In the genomic region with DNA sequence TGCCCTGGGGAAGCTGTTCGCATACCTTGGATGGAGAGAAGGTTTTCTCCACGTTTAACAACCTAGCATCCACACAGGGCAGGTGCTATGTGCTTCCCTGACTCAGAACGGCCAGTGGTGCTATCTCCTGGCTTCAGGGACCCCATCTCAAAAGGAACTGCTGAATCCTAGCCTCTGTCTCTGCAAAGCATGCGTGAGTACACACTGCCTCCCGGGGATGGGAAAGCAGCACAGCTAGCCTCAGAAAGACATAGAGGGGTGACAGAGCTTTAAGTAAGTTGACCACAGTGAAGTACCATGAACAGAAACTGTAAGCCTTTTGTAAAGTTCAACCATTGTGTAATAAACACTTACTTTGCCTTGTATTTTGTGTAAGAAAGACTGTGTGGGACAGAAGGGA, we compare ENCODE assay signal across 11 mouse cellular contexts. TPM values are rescaled to one million over a fixed set of nuclear protein-coding genes. Genes with fewer than 3 reads are reported as not detected.
DNase-seq lines count a peak whose midpoint lies in the region; ATAC-seq and TF ChIP-seq lines count a peak whose summit lies in the region.
"Had no signal": no experiment of that assay in that cellular context is flagged by ENCODE, and none has a peak within 500 bp of the region (broad histone marks: within the 10 kb centered on the region; RNA-seq: fewer than 3 reads in every experiment).

No protein-coding gene starts in this region.

- H3K4me3 ChIP-seq in hindbrain, postnatal 0 days (ENCODE audit: low read length), result no peak overlapping the region
- H3K4me3 ChIP-seq in hindbrain, embryonic 11.5 days (ENCODE audit: low read depth, low read length), result no peak overlapping the region
- H3K4me3 ChIP-seq in neural tube, embryonic 11.5 days (ENCODE audit: low read depth, low read length), result no peak overlapping the region
- no peak overlapping the region for H3K4me3 ChIP-seq in limb, embryonic 13.5 days
- H3K4me3 ChIP-seq in stomach, postnatal 0 days (ENCODE audit: low read depth, low read length), result no peak overlapping the region
- H3K4me3 ChIP-seq: forebrain, embryonic 13.5 days; heart, embryonic 15.5 days had no signal

- TF ChIP-seq CTCF in hindbrain, postnatal 0 days (IDR thresholded peaks at IDR 0.05; ENCODE audit: low read depth), result 0 out of 2 replicates have a peak, but pooled peaks have one; percentile 7
- TF ChIP-seq CTCF in stomach, postnatal 0 days (IDR thresholded peaks at IDR 0.05; ENCODE audit: low read depth), result peak; percentile 62

- ATAC-seq in hindbrain, postnatal 0 days, result no peak
- ATAC-seq in hindbrain, embryonic 11.5 days (ENCODE audit: low FRiP score), result no peak
- ATAC-seq in neural tube, embryonic 11.5 days (ENCODE audit: insufficient read depth, low FRiP score, low TSS enrichment), result no peak
- 0 out of 2 replicates have a peak, but pooled peaks have one; percentile 8 for ATAC-seq in limb, embryonic 13.5 days (ENCODE audit: low FRiP score, low read depth)
- no peak for ATAC-seq in stomach, postnatal 0 days (ENCODE audit: low FRiP score, low TSS enrichment)

- WGBS in hindbrain, postnatal 0 days, result 50% methylated on average over 5 of the region's 5 CpGs
- WGBS in hindbrain, embryonic 11.5 days, result 70% methylated on average over 5 of the region's 5 CpGs
- 65% methylated on average over 5 of the region's 5 CpGs for WGBS in neural tube, embryonic 11.5 days
- 57% methylated on average over 5 of the region's 5 CpGs for WGBS in limb, embryonic 13.5 days
- 43% methylated on average over 5 of the region's 5 CpGs for WGBS in stomach, postnatal 0 days

- no peaks in the 10 kb centered on the region; the same call in 1 of the 2 replicates for H3K27me3 ChIP-seq in hindbrain, postnatal 0 days (ENCODE audit: insufficient read depth, low read length)
- no peaks in the 10 kb centered on the region for H3K27me3 ChIP-seq in hindbrain, embryonic 11.5 days (ENCODE audit: control insufficient read depth, insufficient read depth, low read length)
- H3K27me3 ChIP-seq in neural tube, embryonic 11.5 days (ENCODE audit: control insufficient read depth, insufficient read depth, low read length), result no peaks in the 10 kb centered on the region
- peaks cover 26% of the 10 kb centered on the region for H3K27me3 ChIP-seq in limb, embryonic 13.5 days
- H3K27me3 ChIP-seq in stomach, postnatal 0 days (ENCODE audit: control insufficient read depth, insufficient read depth, low read length), result no peaks in the 10 kb centered on the region
- H3K27me3 ChIP-seq: forebrain, embryonic 13.5 days had no signal

- DNase-seq in hindbrain, postnatal 0 days (ENCODE audit: low spot score), result no peak
- DNase-seq in hindbrain, embryonic 11.5 days (ENCODE audit: low spot score), result no peak
- DNase-seq in neural tube, embryonic 11.5 days (ENCODE audit: low spot score), result no peak
- DNase-seq in neural tube, embryonic 10.5 days (ENCODE audit: extremely low spot score, low spot score), result no peak
- DNase-seq in stomach, postnatal 0 days (ENCODE audit: low spot score), result no peak
- DNase-seq in retina, embryonic 14.5 days (ENCODE audit: low spot score), result no peak
- DNase-seq: adrenal gland, postnatal 25 days; kidney, adult 8-10 months had no signal

- no peaks in the 10 kb centered on the region for H3K9me3 ChIP-seq in hindbrain, postnatal 0 days (ENCODE audit: low read length)
- H3K9me3 ChIP-seq in hindbrain, embryonic 11.5 days (ENCODE audit: control insufficient read depth, low read length), result no peaks in the 10 kb centered on the region
- no peaks in the 10 kb centered on the region for H3K9me3 ChIP-seq in neural tube, embryonic 11.5 days (ENCODE audit: control insufficient read depth, low read length)
- no peaks in the 10 kb centered on the region for H3K9me3 ChIP-seq in limb, embryonic 13.5 days
- H3K9me3 ChIP-seq in stomach, postnatal 0 days (ENCODE audit: control insufficient read depth, low read length), result no peaks in the 10 kb centered on the region
- H3K9me3 ChIP-seq: forebrain, embryonic 13.5 days; heart, embryonic 15.5 days had no signal

- H3K4me1 ChIP-seq in hindbrain, postnatal 0 days (ENCODE audit: insufficient read depth, low read length), result peaks cover 8% of the 10 kb centered on the region
- peaks cover 2% of the 10 kb centered on the region; the same call in 1 of the 2 replicates for H3K4me1 ChIP-seq in hindbrain, embryonic 11.5 days (replicated peaks; ENCODE audit: control insufficient read depth, insufficient read depth, low read length)
- peaks cover 3% of the 10 kb centered on the region; the same call in 1 of the 2 replicates for H3K4me1 ChIP-seq in neural tube, embryonic 11.5 days (ENCODE audit: control insufficient read depth, insufficient read depth, low read length)
- H3K4me1 ChIP-seq in limb, embryonic 13.5 days, result peaks cover 18% of the 10 kb centered on the region
- no peaks in the 10 kb centered on the region for H3K4me1 ChIP-seq in stomach, postnatal 0 days (replicated peaks; ENCODE audit: control insufficient read depth, insufficient read depth)

- H3K36me3 ChIP-seq in hindbrain, postnatal 0 days (ENCODE audit: insufficient read depth, low read length), result no peaks in the 10 kb centered on the region
- no peaks in the 10 kb centered on the region for H3K36me3 ChIP-seq in hindbrain, embryonic 11.5 days (ENCODE audit: control insufficient read depth, insufficient read depth, low read length)
- H3K36me3 ChIP-seq in neural tube, embryonic 11.5 days (ENCODE audit: control insufficient read depth, insufficient read depth, low read length), result no peaks in the 10 kb centered on the region
- H3K36me3 ChIP-seq in limb, embryonic 13.5 days, result no peaks in the 10 kb centered on the region
- no peaks in the 10 kb centered on the region for H3K36me3 ChIP-seq in stomach, postnatal 0 days (ENCODE audit: control insufficient read depth, insufficient read depth, low read length)
- H3K36me3 ChIP-seq: heart, embryonic 15.5 days had no signal

- peak overlapping the region; percentile 46 for H3K4me2 ChIP-seq in hindbrain, postnatal 0 days (ENCODE audit: low read depth, low read length)
- no peak overlapping the region for H3K4me2 ChIP-seq in hindbrain, embryonic 11.5 days (replicated peaks; ENCODE audit: low read depth, low read length)
- H3K4me2 ChIP-seq in neural tube, embryonic 11.5 days (ENCODE audit: low read depth), result 0 out of 2 replicates have a peak overlapping the region, but pooled peaks have one; percentile 9
- H3K4me2 ChIP-seq in limb, embryonic 13.5 days (replicated peaks), result peak overlapping the region; percentile 55
- peak overlapping the region; percentile 45; the same call in 1 of the 2 replicates for H3K4me2 ChIP-seq in stomach, postnatal 0 days (replicated peaks; ENCODE audit: low read depth)

- H3K27ac ChIP-seq in hindbrain, postnatal 0 days, result no peak overlapping the region
- H3K27ac ChIP-seq in hindbrain, embryonic 11.5 days (ENCODE audit: low read depth, low read length), result no peak overlapping the region
- H3K27ac ChIP-seq in neural tube, embryonic 11.5 days (ENCODE audit: low read depth, low read length), result no peak overlapping the region
- H3K27ac ChIP-seq in limb, embryonic 13.5 days, result no peak overlapping the region
- H3K27ac ChIP-seq in stomach, postnatal 0 days (replicated peaks), result no peak overlapping the region
- H3K27ac ChIP-seq: forebrain, embryonic 13.5 days; heart, embryonic 15.5 days had no signal

- TF ChIP-seq EP300 in stomach, postnatal 0 days (optimal IDR thresholded peaks at IDR 0.05), result no peak

- no peak overlapping the region for H3K9ac ChIP-seq in hindbrain, postnatal 0 days (replicated peaks; ENCODE audit: low read length)
- H3K9ac ChIP-seq in hindbrain, embryonic 11.5 days (ENCODE audit: low read depth, low read length), result no peak overlapping the region
- no peak overlapping the region for H3K9ac ChIP-seq in neural tube, embryonic 11.5 days (ENCODE audit: low read length)
- H3K9ac ChIP-seq in limb, embryonic 13.5 days, result no peak overlapping the region
- H3K9ac ChIP-seq in stomach, postnatal 0 days (ENCODE audit: low read length), result peak overlapping the region; percentile 31; the same call in 1 of the 2 replicates
- H3K9ac ChIP-seq: heart, embryonic 15.5 days had no signal

RNA-seq across cellular contexts. Expression of a gene that starts 0.5 kb away (rescaled TPM):
- total RNA-seq in hindbrain, postnatal 0 days (2014; rRNA removed), result 66.8 and 90.2 TPM in 2 replicates
- polyA plus RNA-seq in hindbrain, postnatal 0 days (2015; fragmentation: Nextera tagmentation; extraction: Ambion mirVana), result 132 and 135 TPM in 2 replicates
- 14.4 and 15.5 TPM in 2 replicates for polyA plus RNA-seq in hindbrain, embryonic 11.5 days (2014; fragmentation: Nextera tagmentation; extraction: Ambion mirVana)
- 16.0 and 16.7 TPM in 2 replicates for polyA plus RNA-seq in neural tube, embryonic 11.5 days (2014; fragmentation: Nextera tagmentation; extraction: Ambion mirVana)
- 3.1 and 4.4 TPM in 2 replicates for polyA plus RNA-seq in limb, embryonic 13.5 days (2015; fragmentation: Nextera tagmentation; extraction: Ambion mirVana)
- 3.9 and 5.1 TPM in 2 replicates for polyA plus RNA-seq in stomach, postnatal 0 days (2015; fragmentation: Nextera tagmentation; extraction: Ambion mirVana)
- polyA plus RNA-seq: heart, embryonic 15.5 days had no signal

RNA-seq across cellular contexts. Expression of a gene that starts 30.7 kb away (rescaled TPM):
- 0.11 and 0.26 TPM in 2 replicates for total RNA-seq in hindbrain, postnatal 0 days (2014; rRNA removed)
- polyA plus RNA-seq in hindbrain, postnatal 0 days (2015; fragmentation: Nextera tagmentation; extraction: Ambion mirVana), result 0.08 and 0.20 TPM in 2 replicates
- 0.20 and 0.22 TPM in 2 replicates for polyA plus RNA-seq in hindbrain, embryonic 11.5 days (2014; fragmentation: Nextera tagmentation; extraction: Ambion mirVana)
- 0.09 and 0.17 TPM in 2 replicates for polyA plus RNA-seq in neural tube, embryonic 11.5 days (2014; fragmentation: Nextera tagmentation; extraction: Ambion mirVana)
- 0.10 and 0.14 TPM in 2 replicates for polyA plus RNA-seq in limb, embryonic 13.5 days (2015; fragmentation: Nextera tagmentation; extraction: Ambion mirVana)
- 2.8 and 3.3 TPM in 2 replicates for polyA plus RNA-seq in stomach, postnatal 0 days (2015; fragmentation: Nextera tagmentation; extraction: Ambion mirVana)

RNA-seq across cellular contexts. Expression of a gene that starts 53.2 kb away (rescaled TPM):
- total RNA-seq in hindbrain, postnatal 0 days (2014; rRNA removed), result 0.52 and 2.7 TPM in 2 replicates
- 1.9 and 2.6 TPM in 2 replicates for polyA plus RNA-seq in hindbrain, postnatal 0 days (2015; fragmentation: Nextera tagmentation; extraction: Ambion mirVana)
- polyA plus RNA-seq in hindbrain, embryonic 11.5 days (2014; fragmentation: Nextera tagmentation; extraction: Ambion mirVana), result 2.4 and 2.8 TPM in 2 replicates
- polyA plus RNA-seq in neural tube, embryonic 11.5 days (2014; fragmentation: Nextera tagmentation; extraction: Ambion mirVana), result 1.9 and 2.2 TPM in 2 replicates
- 1.9 and 2.3 TPM in 2 replicates for polyA plus RNA-seq in limb, embryonic 13.5 days (2015; fragmentation: Nextera tagmentation; extraction: Ambion mirVana)
- 1.2 and 1.5 TPM in 2 replicates for polyA plus RNA-seq in stomach, postnatal 0 days (2015; fragmentation: Nextera tagmentation; extraction: Ambion mirVana)
